Mouse (Mus musculus) retina, postnatal 1 day (tissue): Measurements from ENCODE around the gene Nup93.

Experiments
- DNase-seq: peaks from one replicate; pipeline ENCODE4 v3.0.0-alpha.2; 2012

Gene Nup93

DNA sequence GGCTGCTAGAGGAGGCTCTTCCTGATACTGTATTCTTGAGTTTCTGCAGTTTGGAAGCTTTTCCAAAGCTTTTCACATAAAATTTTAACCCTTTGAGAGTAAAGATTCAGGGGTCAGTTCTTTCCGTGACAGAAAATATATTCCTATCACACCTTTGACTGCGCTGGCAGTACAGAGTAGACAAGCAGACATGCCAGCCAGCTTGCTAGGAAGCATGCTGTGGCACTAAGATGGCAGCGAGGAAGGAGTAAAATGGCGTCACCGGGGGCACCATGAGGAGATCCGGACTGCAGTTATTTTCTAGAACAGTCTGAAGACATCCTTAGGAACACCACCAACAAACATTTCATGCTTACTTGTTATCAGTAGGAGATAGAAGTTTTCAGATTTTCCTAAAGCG lies 55.9 kb downstream of the Nup93 start:
- no peak for DNase-seq

DNA sequence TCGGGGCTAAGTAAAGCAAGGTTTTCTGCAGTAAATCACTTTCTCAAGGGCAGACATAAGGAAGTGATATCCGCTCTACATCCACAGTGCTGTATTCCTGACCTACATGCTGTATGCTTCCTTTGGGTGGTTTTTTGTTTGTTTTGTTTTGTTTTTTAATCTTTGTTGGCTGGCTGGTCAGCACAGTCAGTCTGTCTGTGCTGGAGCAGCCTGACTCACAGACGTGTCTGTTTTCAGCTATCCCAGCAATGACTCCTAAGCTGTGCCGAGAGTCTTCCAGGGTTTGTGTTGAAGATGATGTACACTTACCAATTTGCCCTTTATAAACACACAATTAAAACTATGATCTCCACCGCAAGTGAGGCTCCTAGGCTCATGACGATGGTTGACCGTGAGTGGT lies 56.7 kb downstream of the Nup93 start:
- DNase-seq, result no peak

DNA sequence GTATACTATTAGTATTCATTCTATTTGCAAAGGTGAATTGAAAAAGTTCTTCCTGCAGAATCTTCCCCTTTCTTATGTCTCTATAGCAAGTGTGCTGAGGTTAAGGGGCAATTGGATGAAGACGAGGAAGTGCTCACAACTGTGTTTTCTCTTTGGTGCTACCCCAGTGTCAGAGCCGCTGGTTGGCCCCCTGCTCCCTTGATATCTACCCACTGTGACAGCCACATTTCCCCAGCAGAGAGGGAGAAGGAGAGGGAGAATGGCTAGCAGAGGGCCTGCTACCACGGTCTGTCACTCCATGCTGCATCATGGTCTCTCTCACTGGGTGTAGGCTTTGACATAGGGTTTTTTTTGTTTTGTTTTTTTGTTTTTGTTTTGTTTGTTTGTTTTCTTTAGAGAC lies 58.2 kb downstream of the Nup93 start:
- DNase-seq, result no peak

DNA sequence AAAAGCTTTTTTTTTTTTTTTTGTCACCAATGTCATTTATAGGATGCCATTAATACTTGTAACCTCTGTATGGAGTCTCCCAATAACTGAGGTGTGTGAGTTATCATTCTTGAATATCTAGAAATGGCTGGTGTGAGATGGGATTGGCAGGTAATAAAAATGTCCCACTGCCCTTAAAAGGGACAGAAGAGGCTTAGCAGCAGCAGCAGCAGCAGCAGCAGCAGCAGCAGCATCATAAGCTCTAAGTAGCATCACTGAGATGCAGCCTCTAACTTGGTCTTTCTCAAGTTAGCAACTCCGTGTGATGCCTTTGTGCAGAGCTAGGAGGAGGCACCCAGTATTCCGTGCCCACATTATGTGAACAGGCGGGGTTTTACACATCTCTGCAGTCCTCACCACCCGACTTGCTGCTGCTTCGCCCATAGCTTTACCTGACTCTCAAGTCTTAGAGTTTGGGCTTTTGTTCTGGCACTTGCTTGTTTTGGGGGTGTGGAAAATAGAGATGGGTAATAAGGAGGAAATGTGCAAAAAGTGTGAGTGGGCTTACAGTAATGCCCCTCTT lies 59.0 kb downstream of the Nup93 start:
- no peak for DNase-seq

DNA sequence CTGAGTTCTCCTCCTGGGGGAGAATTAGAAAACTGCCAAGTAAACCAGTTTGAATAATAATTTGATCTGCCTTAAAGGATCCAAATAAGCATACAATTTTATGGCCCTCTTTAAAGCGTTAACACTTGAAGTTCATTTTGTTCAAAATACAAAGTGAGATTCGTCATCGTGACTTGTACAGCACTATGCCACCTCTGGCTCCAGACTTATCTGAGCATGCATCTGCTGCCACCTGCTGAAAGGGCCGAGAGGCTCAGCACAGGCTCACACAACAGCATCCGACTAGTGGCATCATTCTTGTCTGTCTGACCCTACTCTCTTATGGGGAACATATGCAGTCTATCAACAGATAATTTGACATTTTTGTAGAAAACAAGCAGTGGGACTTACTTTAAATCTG lies 59.7 kb downstream of the Nup93 start:
- DNase-seq, result no peak

DNA sequence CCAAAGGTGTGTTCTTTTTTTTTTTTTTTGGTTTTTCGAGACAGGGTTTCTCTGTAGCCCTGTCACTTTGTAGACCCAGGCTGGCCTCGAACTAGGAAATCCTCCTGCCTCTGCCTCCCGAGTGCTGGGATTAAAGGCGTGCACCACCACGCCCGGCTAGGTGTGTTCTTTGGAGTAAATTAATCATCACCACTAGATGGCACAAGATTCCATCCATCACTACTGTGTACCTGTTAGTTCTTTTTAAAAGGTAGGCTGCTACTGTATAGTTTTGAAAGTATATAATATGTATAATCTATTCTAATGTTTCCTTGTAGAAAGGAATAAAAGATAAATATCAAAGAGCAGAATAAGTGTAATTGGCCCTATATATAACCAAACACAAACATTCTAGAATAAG lies 63.9 kb downstream of the Nup93 start:
- DNase-seq, result no peak

DNA sequence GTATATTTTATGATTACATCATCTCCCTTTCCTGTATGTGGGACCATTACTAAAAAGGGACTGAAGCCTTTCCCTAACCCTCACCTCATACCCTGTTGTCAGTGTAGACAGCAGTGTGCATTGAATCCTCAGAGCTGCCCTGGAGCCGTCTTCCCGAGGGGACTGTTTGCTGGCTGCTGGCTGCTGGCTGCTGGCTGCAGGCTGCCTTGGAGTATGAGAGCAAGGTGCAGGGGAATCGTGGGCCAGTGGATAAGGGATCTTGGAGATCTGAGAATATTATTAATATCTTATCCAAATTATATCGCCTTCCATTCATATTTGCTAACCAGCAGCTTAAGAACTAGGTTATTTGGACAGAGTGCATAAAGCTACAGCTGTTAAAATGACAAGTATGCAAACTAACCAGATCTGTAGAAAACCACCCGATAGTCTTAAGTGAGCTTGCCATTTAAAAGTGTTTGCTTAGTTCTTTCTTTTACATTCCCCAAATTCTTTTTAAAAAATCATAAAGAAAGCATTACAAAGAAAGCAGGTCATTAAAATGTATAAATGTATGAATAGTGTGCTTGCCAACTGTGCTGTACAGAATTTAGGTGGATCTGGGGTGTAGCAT lies 65.7 kb downstream of the Nup93 start:
- DNase-seq, result no peak

DNA sequence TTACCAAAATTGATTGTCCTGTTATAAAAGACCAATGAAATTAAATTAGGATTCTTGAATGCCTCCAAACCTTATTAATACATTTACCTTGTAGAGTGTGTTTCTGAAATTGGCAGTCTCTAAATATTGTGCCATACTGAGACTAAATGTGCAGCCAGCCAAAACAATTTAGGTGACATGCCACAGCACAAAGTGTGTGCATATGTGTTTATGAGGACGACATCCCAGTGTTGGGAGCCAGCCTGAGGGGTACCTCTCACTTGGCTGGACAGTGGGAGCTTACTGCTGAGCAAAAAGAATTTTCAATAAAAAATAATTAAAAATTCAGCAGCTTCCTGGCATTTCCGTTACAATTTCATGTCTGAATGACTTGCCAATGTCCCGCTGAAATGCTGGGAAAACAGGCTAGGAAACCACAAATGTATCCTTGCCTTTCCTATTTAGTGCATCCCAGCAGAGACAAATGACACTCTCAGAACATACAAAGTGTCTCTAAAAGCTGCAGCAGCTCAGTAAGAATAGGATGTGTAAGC lies 68.2 kb downstream of the Nup93 start:
- DNase-seq, result no peak

DNA sequence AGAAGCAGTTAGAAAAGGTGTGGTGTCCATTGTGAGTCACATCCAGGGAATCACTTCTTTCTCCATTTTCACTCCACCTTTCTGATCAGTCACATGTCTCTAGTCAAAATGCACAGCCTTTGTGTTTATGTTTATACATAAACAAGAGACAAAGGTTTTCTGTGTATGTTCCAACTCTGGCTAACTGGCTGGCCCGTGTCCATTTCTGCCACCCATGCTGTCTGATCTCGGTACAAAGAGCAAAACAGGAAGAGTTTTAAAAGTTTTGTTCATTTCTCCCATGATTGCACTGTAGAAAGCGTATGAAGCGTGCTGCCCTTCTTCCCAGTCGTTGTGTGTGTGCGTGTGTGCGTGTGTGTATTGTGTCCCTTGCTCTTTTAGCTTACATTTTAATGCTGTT lies 69.8 kb downstream of the Nup93 start:
- no peak for DNase-seq

DNA sequence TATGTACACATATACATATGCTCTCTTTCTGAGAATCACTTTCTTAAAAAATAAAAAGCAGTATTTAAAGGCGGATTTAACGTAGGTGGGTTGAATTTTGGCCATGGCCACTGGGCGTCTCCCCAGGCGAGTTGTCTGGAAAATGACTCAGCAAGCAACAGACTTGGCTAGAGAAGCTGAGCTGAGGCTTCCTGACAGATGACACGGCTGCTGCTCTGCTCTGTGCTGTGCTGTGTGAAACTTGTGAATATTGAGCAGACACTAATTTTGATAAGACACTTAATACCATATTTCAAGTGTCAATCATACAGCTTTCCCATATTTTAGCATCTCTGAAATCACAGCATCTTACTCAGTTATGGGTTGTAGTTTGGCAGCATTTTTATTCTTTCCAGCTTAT lies 76.2 kb downstream of the Nup93 start:
- no peak for DNase-seq

DNA sequence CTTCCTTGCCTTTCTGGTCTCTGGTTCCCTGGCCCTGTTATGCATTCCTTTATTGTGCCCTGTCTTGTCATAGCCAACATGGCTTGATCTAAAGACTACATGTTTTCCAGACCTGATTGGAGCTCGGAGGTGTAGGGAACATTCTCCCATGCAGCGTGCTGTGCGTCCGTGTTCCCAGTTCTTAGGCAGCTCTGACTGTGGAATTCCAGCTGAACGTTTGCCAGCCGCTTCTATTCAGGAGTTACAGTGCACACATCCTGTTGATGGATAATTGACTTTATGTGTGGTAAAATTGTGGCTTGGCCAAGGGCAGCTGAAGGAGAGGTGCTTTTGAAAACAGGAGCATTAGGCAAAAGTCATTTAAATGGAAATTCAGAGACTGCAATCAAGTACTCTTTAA lies 77.7 kb downstream of the Nup93 start:
- DNase-seq, result no peak

DNA sequence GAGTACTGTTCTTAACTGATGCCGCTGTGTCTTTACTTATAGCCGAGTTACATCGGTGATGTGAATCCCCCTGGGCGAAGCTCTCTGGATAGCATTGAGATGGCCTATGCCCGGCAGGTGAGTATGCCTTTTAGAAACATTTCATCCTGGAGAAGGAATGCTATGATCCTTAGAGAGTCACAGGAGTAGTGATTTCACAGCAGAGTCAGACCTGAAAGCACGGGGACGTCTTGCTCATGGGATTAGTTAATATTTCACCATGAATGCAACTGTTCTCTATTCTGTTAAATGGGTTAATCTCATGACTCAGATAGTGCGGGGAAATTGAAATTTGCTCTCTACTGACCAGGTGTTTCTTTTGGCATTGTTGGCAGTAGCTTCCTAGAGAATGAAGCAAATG lies 78.3 kb downstream of the Nup93 start:
- DNase-seq, result no peak

DNA sequence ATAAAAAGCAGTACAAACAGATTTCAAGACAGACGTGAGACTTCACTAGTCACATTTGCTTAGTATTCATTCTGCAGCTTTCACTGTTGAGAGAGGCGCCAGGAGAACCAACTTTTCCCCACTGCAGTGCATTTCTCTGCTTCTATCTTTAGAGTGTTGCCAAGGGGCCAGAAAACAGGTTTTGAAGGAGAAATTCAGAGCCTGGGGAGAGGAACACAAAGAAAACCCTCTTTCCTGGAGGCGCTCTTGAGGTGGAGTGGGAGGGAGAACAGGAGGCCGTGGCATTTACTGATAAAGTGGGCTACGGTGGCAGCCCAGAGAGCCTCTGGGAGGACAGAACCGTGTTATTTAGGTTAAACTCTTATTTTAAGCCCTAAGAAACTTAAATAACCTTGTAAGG lies 81.3 kb downstream of the Nup93 start:
- no peak for DNase-seq

DNA sequence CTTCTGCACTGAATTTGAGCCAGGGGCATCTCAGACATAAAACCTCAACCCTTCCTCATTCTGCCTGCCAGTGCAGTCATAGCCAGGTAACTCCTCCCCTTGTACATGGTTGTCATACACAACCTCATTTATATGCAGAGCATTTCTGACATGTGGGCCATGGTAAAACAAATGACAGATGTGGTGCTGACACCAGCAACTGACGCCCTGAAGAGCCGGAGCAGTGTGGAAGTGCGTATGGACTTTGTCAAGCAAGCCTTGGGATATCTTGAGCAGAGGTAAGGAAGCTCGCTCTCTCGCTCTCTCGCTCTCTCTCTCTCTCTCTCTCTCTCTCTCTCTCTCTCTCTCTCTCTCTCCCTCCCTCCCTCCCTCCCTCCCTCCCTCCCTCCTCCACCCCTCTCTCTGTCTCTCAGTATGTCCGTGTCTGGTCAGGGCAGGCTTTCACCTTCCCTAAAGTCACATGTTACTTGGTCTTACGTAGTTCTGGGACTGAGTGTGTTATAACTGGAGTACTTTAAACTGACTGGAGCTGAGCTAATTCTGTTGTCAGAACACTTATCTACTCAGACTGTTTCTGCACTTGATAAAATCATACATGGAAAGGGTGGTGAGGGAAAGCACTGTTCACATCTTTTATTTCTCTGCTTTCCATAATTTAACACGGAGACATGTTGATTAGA lies 82.1 kb downstream of the Nup93 start:
- no peak for DNase-seq

DNA sequence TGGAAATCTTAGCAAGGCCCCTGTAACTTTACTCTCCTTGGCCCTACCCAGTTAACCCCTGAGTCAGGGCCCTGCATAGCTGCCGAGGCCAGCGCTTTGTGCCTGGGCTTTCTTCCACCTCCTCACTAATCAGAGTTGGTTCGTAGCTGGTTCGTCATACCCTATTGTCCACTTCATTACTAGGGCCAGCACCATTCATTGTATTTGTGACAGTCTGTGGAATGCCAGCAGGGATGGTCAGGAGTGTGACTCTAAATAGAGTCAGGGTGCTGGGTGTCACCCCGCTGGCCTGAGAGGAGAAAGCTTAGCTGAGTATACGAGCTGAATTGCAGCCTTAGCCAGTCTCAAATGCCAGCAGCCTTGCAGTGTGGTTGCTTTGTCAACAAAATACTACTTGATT lies 82.7 kb downstream of the Nup93 start:
- no peak for DNase-seq

DNA sequence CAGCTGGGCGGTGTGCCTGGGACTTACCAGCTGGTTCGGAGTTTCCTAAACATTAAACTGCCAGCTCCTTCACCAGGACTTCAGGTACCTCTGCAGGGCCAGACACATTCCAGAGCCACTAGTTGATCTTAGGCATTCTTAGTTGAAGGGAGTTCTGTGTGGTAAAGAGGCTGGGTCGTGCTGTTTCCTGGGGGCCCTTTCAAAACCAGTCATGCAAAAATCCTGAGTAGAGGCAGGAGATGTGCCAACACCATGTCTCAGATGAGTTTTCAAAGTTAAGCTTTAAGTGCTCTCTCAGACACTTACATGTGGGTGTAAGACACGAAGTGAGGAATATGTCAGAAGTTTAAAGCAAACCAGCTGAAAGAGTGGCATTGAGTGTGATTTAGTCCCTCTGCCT lies 86.4 kb downstream of the Nup93 start:
- no peak for DNase-seq

DNA sequence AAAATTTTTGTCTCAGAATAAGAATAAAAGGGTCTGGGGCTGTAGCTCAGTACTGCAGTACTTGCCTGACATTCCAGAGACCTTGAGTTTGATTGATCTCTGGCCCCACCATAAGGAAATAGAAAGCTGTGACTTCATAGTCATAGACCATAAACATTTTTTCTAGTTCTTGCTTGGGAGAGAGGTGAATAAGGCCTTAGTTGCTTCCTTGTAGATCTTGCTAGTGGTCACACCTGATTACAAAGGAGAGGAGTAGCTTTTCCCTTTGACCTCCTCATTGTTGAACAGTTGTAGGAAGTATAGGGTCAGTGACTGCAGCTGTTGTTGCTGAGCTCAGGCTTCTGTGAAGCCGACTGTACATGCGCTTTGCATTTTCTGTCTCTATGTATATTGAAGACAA lies 90.0 kb downstream of the Nup93 start:
- no peak for DNase-seq

DNA sequence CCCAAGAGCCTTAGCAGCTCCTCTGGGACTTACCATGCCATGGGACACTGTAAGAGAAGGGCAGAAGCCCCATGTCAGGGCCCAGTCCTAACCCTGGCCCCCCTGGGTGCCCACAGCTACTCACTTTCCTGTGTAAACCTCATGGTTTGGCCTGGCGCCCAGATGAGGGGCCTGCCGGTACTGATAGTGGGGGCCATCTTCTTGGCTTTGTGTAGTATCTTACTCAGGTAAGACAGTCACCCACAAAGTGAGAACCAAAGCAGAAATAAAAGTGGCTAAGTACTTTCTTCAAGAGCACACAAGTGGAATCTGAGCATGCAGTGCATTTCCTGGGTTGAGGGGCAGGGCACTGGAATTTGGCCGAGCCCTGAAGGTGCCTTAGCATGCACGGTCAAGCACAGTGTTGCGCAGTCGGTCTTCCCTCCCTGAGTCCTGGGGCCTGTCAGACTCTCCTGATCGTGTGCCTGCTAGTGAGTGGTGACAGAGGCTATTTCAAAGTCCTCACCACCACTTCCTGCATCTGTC lies 92.7 kb downstream of the Nup93 start:
- no peak for DNase-seq

DNA sequence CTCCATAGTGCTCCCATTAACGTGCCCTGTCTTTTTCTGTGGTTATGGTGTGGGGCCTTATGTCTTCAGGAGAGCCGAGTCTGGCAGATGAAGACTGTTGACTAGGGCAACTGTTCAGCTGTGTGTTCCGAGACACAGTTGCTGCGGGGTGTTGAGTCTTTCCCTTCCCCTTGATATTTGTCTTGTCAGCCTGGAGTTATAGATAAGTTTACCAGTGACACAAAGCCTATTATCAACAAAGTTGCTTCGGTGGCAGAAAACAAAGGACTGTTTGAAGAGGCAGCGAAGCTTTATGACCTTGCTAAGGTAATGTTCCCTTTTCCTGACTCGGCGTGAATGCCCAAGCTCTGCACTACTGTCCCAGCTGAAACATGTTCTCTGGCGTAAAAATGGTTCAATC lies 93.3 kb downstream of the Nup93 start:
- no peak for DNase-seq

DNA sequence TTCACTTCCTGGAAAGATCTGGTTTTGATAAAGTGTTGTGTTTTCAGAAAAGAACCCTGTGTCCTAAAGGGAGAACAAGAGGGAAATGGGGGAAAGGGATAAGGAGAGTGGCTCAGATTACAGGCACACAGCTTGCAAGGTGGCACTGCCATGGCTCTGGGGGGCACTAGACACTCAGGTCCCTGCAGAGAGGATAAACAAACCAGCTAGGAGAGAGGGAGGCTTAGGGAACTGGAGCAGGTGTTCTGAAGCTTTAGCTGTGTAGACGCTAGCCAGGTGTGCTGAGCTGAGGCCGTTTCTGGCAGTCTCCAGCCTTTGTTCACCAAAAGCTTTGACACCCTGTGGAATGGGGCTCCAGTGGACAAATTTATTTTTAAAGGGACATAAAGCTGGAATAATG lies 99.7 kb downstream of the Nup93 start:
- DNase-seq, result no peak

DNA sequence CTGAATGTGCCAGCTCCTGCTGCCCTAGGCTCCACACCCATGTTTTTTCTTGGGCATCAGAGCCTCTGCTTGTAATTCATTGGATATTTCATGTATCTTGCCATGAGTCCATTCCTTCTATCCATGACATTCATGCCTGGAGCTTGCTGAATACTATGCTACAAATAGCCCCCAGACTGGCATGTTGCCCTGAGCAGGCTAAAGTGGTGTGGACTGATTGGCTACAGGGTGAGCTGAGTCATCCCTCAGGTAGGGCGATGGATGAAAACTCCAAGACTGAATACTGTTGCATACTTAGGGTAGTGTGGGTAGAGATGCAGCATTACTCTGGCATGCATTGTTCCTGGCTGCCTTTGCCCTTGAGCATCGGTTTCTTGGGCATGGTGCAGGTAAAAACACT lies 102.9 kb downstream of the Nup93 start:
- no peak for DNase-seq

DNA sequence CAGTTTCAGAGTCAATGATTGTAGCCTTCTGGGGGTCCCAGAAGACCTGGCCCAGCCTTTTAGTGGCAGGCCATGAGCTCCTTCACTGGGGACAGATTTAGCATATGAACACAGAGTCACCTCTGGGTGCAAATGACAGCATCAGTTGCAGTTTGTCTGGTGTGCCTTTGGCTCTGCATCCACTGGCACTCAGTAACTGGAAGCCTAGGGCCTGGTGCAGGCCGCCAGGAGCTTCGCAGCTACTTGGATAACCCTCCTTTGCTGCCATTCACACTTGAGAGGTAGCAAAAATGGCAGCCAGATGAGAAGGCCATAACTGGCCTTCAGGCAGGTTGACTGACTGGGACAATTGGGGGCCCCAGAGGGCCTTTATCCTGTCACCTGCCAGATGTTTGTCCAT lies 103.3 kb downstream of the Nup93 start:
- no peak for DNase-seq

DNA sequence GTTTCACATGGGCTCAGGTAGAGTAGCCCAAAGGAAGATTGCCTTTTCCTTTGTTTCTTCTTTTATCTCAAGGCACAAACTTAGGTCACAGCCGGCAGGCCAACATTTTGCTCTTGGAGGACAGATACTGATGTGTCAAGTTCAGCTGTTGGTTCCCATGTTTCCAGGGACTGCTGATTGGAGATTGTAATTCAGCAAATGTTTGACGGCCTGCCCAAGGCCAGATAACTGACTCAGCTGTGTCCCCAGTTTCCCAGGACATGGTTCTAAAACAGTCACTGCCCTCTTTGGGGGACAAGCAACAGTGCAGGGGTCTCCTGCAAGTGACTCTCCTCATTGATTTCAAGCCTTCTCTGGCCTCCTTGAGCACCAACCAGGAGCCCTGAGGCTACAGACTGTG lies 105.7 kb downstream of the Nup93 start:
- DNase-seq, result no peak

DNA sequence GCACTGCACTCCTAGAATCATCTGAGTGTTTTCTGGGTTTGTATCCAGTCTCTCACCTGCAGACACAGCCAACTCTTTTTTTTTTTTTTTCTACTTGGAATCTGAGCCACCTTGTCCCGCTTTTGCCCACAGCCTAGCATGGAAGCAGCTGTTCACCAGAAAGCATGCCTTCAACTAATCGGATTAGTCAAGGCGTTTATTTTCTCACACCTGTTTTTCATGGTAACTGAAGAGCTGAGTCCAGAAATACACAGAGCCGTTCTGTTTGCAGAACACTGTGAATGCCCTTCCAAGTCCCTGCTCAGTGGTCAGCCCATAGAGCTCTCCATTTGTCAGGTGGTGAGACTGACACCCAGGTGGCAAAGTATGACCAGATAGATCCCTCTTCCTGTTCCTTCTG lies 107.7 kb downstream of the Nup93 start:
- no peak for DNase-seq

DNA sequence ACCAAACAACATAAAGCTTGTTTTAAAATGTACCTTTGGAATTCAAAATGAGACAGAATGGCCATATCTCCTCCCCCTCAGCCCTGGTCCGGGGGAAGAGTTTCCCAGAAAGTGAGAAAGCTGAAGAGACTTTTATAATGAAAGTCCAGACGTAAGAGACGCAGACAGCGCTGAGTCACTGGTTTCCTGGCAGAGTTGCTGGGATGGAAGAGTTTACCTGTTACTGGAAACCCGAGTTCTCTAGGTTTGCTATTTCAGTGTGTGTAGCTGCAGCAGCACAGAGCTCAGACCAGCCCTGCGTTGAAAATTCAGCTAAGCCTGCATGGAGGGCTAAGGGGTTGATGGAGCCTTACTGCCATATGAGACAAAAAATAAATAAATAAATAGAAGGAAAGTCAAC lies 108.7 kb downstream of the Nup93 start:
- no peak for DNase-seq
